Mouse (Mus musculus): ENCODE data around the gene Utf1.

Gene Utf1

DNA sequence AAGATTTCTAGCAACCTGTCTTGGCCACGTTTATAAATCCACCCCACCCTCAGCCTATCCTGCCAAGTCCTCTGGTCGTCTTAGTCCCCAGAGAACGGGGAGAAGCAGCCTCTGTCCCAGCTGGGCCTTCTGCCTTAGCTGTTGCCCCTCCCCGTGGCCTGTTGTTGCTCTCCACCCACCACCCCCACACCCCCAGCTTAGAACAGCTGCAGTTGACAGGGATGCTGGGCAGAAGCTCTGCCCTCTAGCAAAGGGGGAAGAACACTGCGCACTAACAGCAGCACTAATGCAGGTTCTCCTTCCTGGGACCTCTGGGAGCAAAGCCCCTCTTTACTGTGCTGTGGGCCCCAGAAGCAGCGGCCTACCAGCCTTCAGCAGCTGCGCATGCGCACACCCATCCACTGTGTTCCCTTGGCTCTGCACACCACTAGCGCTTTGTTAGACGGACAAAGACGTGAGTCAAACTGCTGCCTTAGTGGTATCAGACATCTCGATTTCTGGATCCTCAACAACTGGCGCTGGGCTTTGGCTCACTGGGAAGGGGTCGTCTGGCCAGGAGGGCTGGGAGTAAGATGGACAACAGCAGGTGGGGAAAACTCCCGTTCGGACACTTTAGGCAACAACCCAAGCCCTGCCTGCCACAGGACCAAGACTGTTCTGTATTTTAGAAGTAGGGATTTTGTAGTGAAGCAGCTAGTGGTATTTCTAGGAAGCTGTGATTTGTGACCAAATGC, 2.9 kb upstream of the Utf1 start:
- DNase-seq = no peak

DNA sequence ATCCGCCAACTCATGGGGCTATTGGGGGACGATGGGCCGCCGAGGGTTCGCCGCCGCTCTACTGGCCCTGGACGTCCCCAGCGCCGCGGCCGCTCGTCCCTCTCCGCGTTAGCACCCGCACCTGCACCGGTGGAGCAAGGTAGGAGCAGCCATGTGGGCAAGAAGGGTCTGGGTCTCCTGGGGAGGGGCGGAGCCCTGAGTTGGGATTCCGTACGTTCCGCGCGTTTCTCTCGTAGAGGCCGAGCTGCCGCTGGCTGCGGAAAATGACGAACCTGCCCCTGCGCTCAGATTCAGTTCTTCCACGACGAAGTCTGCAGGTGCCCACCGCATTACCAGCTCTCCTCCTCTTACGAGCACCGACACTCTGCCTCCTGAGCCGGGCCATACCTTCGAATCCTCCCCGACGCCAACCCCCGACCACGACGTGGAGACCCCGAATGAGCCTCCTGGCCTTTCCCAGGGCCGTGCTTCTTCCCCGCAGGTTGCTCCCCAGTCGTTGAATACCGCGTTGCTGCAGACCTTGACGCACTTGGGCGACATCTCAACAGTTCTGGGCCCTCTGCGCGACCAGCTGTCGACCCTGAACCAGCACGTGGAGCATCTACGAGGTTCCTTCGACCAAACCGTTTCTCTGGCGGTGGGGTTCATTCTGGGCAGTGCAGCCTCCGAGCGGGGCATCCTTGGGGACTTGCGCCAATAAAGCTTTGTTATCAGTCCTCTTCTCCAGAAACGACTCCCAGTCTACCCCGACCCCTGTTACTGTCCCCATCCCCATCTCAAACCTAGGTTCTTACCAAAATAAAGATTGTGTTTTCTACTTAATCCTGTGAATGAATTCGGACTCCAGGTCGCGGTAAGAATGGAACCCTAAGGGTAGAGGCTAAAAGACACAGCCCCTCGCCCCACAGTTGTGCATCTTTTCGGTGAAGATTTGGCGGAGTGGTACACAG, 977 bp downstream of the Utf1 start:
- DNase-seq = no peak

DNA sequence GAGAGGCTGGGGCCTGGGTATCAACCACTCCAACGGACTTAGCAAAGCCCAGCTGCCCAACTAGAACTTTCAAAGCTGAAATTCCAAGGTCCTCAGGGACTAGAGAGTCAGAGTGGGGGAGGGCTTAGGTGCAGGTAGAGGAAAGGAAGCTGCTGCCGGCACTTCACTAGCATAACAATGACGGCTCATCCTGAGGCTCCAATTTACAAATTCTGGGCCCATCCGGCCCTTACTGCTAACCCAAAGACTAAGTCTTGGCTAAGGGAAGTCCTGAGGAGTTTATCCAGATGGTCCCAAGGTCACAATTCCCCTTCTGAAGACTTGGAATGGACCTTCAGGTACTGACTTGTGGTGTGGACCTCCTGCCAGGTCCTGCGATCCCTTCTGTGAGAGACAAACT, 1.9 kb downstream of the Utf1 start:
- no peak for DNase-seq

DNA sequence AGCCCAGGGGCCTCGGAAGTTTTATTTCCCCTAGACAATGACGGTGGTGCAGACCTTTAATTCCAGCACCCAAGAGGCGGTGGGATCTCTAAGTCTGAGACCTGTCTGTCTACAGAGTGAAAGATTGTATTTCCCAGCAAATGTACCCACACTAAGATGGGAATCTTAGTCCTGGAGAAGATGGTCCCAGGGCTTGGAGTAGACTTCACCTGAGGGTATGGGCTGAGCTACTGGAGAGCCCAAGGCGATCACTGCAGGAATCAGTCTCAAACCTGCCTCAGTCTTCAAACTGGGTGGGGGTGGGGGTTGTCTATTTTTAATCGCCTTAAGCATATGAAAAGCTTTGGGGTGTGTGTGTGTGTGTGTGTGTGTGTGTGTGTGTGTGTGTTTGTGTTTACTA, 2.4 kb downstream of the Utf1 start:
- no peak for DNase-seq

DNA sequence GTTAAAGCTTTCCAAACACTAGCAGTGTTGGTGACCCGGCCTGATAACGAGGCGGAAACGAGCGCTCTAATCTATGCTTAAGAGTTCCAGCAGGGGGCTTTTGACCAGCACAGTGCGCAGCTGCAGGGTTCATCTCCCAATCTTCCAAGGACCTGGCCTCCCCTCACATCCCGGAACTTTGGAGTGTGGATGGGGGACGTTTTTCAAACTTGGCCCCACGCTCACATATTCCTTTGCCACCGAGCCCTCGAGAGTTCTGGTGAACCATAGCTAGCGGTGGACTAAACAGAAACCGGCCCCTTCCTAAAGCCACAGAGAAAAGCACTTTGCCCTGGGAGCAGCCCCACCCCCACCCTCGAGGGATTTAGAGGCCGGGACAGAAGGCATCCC, 6.3 kb downstream of the Utf1 start:
- DNase-seq = peak; percentile 31

DNA sequence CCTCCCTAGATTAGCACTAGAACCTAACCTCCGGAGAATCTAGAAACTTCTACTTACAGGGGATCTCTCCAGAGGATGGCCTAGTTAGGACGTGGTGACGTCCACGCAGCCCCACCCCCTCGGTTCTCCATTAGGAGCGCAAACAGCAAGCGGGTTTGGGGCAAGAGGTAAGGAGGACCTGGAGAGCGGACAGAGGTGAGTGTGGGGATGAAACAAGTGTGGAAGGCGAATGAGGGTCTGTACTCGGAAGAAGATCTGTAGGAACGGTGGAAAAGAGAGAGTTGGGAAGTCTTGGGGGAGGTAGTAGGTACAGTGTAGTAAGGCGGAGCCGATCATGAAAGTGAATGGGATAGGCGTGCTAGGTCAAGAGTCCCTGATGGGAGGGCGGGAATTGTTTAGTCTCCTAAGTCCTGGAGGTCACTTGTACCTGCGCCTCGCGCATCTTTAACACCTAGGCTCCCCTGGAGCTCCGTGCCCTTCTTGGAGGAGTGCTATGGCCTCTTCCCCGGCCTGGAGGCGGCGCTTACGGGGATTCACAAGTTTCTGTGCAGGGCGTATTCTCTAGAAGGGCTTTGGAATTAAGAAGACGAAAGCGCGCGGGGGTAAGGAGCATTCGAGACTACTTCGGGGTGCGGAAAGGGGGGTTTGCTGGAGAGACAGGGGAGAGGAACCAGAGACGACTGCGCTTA, 6.8 kb downstream of the Utf1 start:
- DNase-seq = peak; percentile 33

DNA sequence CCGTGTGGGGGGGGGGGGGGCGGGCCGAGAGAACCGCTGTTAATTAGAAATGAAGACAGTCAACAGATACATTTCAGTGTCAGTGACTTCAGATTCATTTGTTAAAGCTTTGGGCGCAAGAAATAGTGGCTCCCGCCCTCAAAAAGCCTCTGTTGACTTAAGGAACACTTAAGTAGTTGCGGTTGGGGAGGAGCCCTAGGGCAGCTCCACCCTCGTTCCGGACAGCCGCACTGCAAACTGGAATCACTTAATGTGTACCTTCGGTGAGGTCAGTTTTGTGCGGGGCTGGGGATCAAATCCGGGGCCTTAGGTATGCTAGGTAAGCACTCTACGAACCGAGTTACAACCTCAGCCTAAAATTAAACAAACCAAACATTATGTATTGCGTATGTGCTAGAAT, 7.5 kb downstream of the Utf1 start:
- DNase-seq = no peak

DNA sequence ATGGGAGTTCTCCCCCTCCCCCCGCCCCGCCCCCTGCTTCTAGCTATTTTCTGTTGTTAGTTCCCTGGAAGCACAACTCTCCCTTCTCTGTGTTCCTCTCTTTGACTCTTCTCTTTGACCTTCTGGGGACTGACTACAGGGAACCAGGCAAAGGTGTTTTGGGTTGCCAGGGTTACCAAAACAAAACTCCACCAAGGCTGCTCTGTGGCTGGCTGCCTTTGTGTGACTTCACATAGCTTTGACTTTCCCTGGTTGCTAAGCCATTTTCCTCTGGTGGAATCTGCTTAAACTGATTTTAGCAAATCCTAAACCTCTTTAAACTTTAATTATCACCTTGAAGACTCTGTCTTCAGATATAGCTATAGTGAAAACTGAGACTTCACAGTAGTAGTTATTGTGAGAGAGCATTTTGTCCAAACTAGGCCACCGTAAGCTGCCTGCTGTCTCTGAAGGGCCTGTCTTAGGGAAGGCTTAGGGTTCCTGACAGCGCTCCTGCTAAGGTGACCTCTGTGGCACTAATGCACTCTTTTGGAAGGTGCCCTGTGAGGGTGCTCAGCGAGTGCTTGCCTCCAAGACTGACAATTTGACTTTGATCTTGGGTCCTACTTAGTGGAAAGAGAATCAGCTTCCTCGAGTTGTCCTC, 8.5 kb downstream of the Utf1 start:
- DNase-seq = no peak

DNA sequence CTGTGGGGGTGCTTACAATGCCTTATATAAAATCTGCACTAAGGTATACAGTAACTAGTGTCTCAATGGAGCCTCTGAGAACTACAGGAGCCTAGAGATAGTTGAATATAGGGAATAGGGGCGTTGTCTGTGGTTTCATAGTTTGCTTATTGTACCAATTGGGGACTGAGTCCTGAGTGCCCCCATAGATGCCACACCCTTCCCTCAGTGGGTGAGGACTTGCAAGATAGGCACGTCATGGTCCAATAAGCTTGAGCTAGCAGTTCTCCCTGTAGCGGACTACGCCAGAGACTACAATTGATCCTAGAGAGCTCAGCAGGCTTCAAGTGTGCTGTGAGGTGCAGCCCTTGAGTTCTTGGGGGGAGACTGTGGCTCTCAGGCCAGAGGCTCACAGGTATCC, 11.9 kb downstream of the Utf1 start:
- DNase-seq = no peak

DNA sequence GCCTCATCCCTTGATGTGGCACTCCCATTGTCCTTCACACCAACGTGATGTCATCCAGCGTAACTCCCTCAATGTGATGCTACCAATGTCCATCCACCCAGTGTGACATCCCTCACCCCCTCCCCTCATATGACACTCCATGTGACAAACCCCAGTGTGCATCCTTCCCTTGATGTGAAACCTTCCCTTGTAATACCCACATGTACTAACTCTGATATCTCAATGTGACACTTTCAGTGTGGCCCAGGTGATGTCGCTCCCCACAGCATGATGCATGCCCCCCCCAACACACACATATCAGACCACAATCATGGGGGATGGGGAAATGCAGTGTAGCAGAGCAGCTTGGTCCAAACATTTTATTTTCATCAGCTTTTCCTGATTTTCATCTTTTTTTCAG, 13.1 kb downstream of the Utf1 start:
- no peak for DNase-seq

DNA sequence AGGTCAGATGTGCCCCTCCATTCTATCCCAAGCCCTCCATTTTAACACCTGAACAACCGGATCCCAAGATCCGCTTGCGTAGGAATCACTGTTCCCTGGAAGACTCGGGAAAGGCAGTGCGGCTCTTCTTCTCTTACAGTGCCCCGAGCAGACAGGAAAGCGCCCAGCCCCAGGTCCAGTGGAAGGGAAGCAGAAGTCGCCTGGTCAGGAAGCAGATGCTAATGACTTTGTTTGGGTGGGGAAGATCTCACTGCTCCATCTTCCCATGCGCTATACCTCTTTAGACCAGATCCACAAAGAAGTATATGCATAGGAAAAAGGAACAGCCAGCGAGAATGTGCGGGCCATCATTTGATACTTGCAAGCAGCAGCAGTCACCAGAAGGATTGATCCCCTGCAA, 13.8 kb downstream of the Utf1 start:
- no peak for DNase-seq

DNA sequence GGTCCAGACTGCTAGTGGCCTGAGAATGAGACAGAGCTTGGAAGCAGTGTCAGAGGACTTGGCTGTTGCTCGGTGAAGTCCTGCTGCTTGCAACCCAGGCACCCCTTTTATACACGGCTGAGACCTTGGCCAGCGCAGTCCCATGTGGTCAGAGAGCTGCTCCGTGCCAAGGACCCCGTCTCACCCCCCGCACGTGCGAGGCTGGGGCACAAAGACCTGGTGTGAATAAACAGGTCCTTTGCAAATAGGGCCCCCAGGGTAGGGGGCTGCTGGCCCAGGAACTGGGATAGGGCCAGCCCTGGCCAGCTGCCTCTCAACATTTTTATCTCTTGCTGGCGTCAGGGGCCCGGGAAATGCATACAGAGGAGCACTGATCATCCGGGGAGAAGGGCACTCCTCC, 14.4 kb downstream of the Utf1 start:
- no peak for DNase-seq

DNA sequence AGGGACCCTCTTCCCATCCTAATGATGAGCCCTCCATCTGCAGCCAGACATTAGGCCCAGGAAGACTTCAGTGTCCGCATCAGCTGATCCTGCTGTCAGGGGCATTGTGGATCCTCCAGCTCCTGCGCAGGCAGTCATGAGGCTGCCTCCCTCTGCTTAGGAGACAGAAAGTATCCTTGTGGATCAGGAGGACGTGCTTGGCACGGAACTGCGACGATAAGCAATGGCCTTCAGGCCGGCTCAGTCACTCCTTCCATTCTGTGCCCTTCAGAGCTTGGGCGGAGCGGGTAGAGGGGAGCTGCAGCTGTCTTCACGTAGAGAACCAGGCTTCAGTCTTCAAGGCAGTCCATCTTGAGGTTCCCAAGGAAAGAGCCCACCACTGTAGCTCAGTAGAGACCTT, 17.6 kb downstream of the Utf1 start:
- DNase-seq = no peak

DNA sequence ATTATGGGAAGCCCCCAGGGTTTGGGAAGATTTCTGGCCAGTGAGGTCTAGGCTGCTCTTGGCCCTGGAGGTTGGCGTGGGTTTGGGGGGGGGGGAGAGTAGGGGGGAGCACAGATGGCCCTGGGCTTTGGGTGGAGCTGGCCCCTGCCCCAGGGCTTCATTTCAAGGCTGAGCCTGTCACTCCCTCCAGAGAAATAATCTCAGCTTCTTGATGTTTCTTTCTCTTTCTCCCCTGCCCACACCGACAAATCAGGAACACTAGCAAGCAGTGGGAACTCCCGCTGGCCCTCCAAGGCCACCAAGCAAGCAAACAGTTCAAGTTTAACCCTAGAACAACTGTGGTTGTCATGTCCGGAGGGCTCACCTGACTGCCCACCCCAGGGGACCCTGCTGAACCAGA, 20.2 kb downstream of the Utf1 start:
- DNase-seq = no peak

DNA sequence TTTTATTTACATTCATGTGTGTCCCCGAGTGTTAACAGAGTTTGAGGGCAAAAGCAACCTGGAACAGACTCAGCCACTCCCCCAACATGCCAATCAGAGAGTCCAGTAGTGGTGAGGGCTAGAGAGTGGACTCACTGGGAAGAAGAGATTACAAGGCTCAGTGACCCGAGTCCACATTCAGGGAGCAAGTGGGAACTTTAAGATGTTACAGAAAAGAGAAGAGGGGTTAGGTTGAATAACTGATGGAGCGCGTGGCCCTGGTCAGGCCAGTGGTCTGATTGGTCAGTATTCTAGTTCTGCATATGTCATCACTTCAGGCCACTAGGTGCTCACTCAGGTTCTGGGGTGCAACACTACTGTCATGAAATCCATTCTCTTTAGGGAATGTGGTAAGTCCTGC, 23.6 kb downstream of the Utf1 start:
- DNase-seq = no peak

DNA sequence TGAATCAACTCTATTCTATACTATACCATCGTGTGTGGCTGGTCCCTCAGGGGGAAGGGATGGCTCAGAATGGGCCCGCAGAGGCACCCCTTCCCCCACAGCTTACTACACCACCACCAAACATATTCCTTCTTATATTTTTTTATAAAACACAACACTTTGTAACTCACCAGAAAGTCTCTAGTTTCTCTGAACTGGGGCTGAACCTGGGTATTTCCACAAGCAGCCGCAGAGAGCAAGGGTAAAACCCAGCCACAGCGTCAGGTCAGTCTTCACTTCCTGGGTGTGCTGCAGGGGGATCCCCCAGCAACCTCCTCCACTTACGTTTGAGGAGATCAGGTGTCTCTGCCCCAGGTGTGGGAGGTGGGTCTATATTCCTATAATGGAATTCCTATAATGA, 24.8 kb downstream of the Utf1 start:
- DNase-seq = no peak

DNA sequence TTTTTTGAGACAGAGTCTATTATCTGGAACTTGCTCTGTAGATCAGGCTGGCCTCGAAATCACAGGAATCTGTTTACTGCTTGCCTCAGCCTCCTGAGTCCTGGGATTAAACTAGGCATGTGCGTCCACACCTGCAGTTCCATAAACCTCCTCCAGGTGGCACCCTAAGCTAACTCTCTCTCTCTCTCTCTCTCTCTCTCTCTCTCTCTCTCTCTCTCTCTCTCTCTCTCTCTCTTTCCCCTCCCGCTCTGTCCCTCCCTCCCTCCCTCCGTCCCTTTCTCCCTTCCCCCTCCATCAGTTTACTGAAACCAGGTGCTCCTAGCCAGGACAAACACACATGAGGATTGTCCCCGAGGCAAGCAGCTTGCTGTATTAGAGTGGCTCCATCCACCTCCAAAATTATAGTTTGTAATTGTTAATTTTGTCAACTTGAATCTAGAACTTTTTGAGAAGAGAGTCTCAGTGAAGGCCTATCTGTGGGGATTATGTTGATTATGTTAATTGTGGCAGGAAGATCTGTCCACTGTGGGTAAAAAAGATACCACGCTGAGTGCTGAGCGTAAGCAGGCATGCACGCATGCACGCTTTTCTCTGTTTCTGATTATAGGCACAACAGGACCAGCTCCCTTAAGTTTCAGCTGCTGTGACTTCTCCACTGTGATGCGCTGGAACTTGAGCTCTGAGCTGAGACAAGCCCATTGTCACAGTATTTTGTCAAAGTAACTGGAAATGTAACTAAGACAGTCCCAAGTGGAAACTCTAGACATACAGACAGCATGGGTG, 25.9 kb downstream of the Utf1 start:
- peak; percentile 78 for DNase-seq

DNA sequence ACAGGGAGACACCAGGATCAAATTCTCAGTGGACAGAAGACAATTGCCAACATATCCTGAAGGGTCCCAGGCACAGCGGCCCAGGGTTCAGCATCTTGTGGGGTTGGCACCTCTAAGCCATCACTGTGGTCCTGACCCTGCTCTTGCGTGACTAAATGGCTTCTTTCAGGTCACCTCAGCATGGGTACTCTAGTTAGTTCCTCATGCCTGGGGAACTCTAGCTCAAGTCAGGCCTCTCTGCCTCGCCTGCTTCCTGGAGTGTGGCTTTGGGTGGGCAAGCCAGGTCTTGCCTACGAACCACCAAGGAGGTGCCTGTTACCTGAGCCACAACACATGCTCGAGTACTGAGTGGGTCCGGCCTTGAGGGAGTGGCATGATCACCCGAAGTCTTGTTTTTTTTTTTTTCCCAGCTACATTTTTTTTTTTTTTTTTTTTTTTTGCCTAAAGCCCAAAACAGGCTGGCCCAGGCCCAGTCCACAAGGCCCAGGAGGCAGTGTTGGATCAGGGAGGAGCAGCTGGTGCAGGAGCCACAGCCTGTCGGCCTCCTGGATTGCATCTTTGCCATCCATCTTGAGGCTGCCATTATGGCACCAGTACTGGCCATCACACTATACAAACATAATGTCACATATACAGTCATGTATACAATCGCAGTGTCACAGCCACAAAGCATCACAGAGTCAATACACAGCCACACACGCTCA, 26.8 kb downstream of the Utf1 start:
- DNase-seq = no peak

DNA sequence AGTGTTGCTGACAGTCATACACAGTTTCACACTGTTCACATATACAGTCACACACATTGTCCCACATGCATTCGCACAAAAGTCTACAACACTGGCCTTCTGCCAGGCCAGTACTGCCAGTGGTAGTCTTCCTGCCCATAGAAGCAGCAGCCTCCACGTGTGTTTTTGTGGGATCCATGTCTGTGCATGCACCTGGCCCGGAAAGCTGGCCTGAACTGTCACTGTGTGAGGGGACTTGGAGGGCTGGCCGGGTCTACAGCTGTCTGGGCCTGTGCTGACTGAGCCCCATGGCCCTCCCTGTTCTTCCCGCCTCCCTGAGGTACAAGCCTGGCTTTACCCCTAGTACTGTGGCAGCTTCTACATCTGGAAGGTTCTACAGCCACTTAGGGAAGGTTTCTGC, 27.4 kb downstream of the Utf1 start:
- no peak for DNase-seq

DNA sequence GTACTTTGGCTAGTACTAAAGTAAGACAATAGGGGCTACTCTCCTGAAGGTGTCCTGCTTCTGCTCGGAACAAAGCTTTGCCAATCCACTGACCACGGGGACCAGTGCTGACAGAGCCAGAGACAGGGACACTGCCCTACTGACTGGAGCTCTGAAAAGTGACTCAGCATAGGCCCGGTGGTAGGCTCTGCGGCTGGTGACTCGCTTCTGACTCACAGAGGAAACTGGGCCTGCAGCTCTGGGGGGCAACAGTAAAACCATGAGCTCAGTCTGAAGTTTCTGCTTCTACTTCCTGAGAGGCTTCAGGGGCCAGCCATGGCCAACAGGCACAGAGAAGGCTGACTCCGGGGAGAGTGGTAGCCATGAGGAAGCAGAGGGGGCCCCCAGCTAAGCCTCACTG, 27.8 kb downstream of the Utf1 start:
- DNase-seq = no peak

DNA sequence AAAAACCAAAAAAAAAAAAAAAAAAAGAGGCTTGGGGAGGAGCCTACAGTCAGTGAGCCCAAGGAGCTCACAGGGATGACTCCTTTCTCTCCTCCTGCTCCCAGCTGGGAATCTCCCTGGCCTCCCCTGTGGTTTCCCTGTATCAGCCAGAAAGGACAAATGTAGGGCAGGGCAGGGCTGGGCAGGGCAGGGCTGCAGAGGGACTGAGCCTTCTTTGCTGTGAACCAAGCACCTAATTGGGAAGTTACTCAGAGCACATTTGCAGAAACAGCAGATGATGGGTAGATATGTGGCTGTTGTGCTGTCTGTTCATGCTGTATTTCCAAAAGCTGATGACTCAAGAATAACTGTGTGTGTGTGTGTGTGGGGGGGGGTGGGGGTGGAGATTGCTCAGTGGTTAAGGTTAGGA, 29.3 kb downstream of the Utf1 start:
- no peak for DNase-seq

DNA sequence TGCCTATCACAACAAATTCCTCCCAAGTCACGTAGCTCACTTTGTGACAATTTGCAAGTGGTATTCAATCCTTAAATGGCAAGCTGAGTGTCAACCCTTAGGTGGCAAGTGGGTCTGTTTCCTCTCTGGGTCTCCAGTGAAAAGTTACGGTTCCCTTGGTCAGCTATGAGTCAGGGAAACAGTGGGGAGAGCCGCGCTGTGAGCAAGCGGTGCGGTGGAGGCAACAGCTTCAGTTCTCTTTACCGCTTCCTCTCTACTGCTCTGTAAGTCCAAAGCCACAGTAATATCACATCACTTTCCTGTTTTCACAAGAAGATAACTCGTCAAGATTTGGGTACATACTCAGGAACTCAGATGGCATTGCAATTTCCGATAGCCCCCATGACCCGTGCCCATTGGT, 30.7 kb downstream of the Utf1 start:
- DNase-seq = no peak
